Mouse (Mus musculus): ENCODE results near the gene A730071L15Rik. TPM values are rescaled to one million over a fixed set of nuclear protein-coding genes. Genes with fewer than 3 reads are reported as not detected.

The A730071L15Rik gene
- total RNA-seq (2023) = 0.36 to 0.72 TPM in 2 of 4 replicates, not detected in the others

GRCm38 (mm10) chr11:6199410-6200086 lies at the start of gene A730071L15Rik:
Gene A730071L15Rik, plus strand, starts transcription at chr11:6200029.

GRCm38 (mm10) chr11:6200087-6200569 lies 299 bp downstream of the A730071L15Rik start, which contains the start of gene Nudcd3:
Gene Nudcd3, minus strand, starts transcription at chr11:6200415.

GRCm38 (mm10) chr11:6230012-6230411 lies 30.2 kb downstream of the A730071L15Rik start, which contains the start of gene Npc1l1:
Gene Npc1l1, minus strand, starts transcription at chr11:6230143.

Other genes starting within 250 kb of the A730071L15Rik start
- not detected in 4 replicates for gene Gck, start 249.9 kb upstream of the A730071L15Rik start, total RNA-seq (2023)
- 67.3 to 78.6 TPM (median 71.8 TPM) in 4 replicates for gene Ykt6, start 244.3 kb upstream of the A730071L15Rik start, total RNA-seq (2023)
- 0.35 to 0.89 TPM (median 0.68 TPM) in 4 replicates for gene Camk2b, start 133.7 kb upstream of the A730071L15Rik start, total RNA-seq (2023)
- gene Nudcd3, start 386 bp downstream of the A730071L15Rik start, total RNA-seq (2023) = 60.2 to 62.6 TPM (median 60.9 TPM) in 4 replicates
- 0.12 to 0.18 TPM (median 0.13 TPM) in 3 of 4 replicates, not detected in the other for gene Npc1l1, start 30.1 kb downstream of the A730071L15Rik start, total RNA-seq (2023)
- gene Ddx56, start 67.7 kb downstream of the A730071L15Rik start, total RNA-seq (2023) = 67.8 to 72.3 TPM (median 71.4 TPM) in 4 replicates
- 35.8 to 37.5 TPM (median 36.6 TPM) in 4 replicates for gene Tmed4, start 74.8 kb downstream of the A730071L15Rik start, total RNA-seq (2023)
- gene Ogdh, start 91.6 kb downstream of the A730071L15Rik start, total RNA-seq (2023) = 183 to 197 TPM (median 187 TPM) in 4 replicates
- gene Zmiz2, start 189.0 kb downstream of the A730071L15Rik start, total RNA-seq (2023) = 172 to 185 TPM (median 179 TPM) in 4 replicates
- 958 to 1,167 TPM (median 1,125 TPM) in 4 replicates for gene Ppia, start 215.4 kb downstream of the A730071L15Rik start, total RNA-seq (2023)
- 50.9 to 57.2 TPM (median 53.9 TPM) in 4 replicates for gene H2afv, start 244.4 kb downstream of the A730071L15Rik start, total RNA-seq (2023)

Measured in B cell, adult 62 days (primary cell).